Mouse (Mus musculus): ENCODE results near the gene Cpsf6. TPM values are rescaled to one million over a fixed set of nuclear protein-coding genes. Genes with fewer than 3 reads are reported as not detected.

Gene Cpsf6
- total and polyA plus RNA-seq, 2 experiments from 2014 or later = 88.9 to 155 TPM

DNA sequence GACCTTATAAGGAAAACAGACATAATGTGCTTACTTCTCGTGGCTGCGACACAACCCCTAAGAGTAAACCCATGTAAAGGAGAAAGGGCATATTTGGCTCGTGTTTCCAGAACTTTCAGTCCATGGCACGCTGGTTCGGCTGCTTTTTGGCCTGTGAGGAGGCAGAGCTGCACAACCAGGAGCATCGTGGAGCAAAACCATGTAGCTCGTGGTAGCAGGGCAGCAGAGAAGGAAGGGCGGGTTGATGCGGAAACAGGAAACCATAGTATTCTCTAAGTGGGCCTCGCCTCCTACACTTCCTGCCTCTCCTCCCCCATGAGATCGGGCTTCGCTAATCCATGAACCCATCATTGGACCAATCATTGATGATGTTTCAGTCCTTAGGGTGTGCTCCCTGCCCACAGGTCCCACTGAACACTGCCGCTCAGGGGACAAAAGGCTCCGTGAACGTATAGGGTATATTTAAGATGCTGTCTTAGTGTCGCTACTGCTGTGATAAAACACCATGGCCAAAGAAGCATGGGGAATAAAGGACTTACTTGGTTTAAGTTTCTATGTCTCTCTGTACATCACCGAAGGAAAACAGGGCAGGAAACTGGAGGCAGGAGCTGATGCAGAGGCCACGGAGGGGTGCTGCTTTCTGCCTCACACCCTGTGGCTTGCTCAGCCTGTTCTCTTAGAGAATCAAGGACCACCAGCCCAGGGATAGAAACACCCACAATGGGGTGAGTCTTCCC lies 18.4 kb upstream of the Cpsf6 start:
- peaks cover 1% of the 10 kb centered on the region; the same call in 1 of the 2 replicates for H3K27me3 ChIP-seq (ENCODE audit: insufficient read depth, low read length)
- no peak overlapping the region for H3K4me2 ChIP-seq (ENCODE audit: low read depth)
- no peak overlapping the region for H3K9ac ChIP-seq
- WGBS = 85% methylated on average over 18 of the region's 18 CpGs
- no peak for TF ChIP-seq CTCF (IDR thresholded peaks at IDR 0.05; ENCODE audit: low read depth)
- DNase-seq = no peak
- ATAC-seq = no peak
- no peak overlapping the region for H3K4me3 ChIP-seq (ENCODE audit: low read depth, low read length)
- H3K27ac ChIP-seq (ENCODE audit: low read depth, low read length) = no peak overlapping the region
- no peaks in the 10 kb centered on the region for H3K4me1 ChIP-seq (ENCODE audit: insufficient read depth)
- H3K36me3 ChIP-seq (ENCODE audit: insufficient read depth) = no peaks in the 10 kb centered on the region
- no peaks in the 10 kb centered on the region for H3K9me3 ChIP-seq (ENCODE audit: low read length)

DNA sequence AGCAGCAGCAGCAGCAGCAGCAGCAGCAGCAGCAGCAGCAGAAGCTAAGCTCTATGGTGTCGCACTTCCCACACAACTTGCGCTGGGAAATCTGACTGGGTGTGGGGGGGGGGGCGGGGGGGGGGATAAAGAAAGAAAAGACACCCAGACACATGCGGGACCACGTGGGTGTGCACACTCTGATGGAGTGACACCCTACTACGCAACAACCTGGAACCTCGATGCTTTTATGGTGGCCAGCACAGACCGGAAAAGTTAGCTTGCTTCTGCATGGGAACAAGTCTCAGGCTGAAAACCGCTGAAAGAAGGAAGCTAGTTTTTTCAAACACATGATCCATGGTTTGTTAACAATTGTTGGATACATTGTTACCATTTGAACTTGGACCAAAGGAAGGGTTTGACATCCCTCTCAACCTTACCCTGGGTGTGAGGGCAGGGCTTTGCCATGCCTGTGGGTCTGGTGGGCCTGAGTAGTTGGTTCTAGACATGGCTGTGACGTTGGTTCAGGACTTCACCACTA lies 17.4 kb upstream of the Cpsf6 start:
- Histone ChIP-seq H3K4me2 (ENCODE audit: low read depth) (no peak overlapping the region), H3K9ac (no peak overlapping the region), H3K4me1 (ENCODE audit: insufficient read depth) (no peaks in the 10 kb centered on the region), H3K36me3 (ENCODE audit: insufficient read depth) (no peaks in the 10 kb centered on the region), H3K27ac (ENCODE audit: low read depth, low read length) (no peak overlapping the region), H3K9me3 (ENCODE audit: low read length) (no peaks in the 10 kb centered on the region), H3K27me3 (ENCODE audit: insufficient read depth, low read length) (peaks cover 4% of the 10 kb centered on the region; the same call in 1 of the 2 replicates), H3K4me3 (ENCODE audit: low read depth, low read length) (no peak overlapping the region)
- DNase-seq (no peak), ATAC-seq (no peak)
- TF ChIP-seq CTCF (IDR thresholded peaks at IDR 0.05; ENCODE audit: low read depth) = no peak
- 82% methylated on average over 9 of the region's 10 CpGs for WGBS

DNA sequence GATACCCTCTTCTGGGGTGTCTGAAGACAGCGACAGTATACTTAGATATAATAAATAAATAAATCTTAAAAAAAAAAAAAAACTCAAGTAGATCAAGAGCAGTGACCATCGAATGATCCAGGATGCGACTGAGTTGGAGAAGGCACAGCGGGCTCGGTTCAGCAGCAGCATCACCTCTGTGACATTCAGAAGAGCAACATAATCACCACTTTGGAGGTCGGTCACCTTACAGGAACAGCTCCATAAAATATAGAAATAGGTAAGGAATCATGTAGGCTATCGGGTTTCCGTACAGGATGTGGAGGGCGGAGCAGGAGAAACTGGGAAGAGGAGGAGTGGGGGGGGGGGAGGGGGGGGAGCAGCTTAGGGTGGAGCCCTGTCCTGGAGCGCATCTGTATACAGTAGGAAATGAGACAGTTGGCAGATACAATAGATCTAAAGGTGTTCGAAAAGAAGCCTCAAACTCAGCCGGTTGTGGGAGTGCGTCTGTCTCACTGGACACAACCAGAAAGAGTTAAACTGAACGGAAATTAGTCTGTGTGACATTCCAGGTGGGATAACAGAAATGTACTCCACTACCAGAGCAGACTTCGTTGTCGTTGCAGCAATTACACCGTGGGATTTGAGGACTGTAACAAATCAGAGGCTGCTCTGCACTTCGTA lies 16.7 kb upstream of the Cpsf6 start:
- Histone ChIP-seq H3K4me3 (ENCODE audit: low read depth, low read length) (no peak overlapping the region), H3K4me1 (ENCODE audit: insufficient read depth) (no peaks in the 10 kb centered on the region), H3K9ac (no peak overlapping the region), H3K36me3 (ENCODE audit: insufficient read depth) (no peaks in the 10 kb centered on the region), H3K4me2 (ENCODE audit: low read depth) (no peak overlapping the region), H3K27ac (ENCODE audit: low read depth, low read length) (no peak overlapping the region), H3K27me3 (ENCODE audit: insufficient read depth, low read length) (peaks cover 4% of the 10 kb centered on the region; the same call in 1 of the 2 replicates), H3K9me3 (ENCODE audit: low read length) (no peaks in the 10 kb centered on the region)
- no peak for TF ChIP-seq CTCF (IDR thresholded peaks at IDR 0.05; ENCODE audit: low read depth)
- WGBS = 63% methylated on average over 17 of the region's 18 CpGs
- no peak for DNase-seq
- ATAC-seq = no peak

DNA sequence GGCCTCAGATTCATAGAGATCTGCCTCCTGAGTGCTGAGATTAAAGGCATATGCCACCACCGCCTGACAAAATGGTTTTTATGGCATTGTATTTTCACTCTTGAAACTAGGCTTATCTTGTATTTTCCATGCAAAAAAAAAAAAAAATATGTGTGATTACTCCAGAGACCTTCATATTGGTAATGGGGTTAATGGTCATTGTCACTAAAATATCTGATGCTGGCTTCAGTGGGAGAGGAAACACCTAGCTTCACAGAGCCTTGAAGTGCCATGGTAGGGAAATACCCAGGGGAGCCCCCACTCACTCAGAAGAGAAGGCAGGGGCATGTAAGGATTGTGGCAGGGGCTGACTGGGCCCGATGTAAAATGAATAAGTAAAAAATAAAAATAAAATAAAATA lies 16.0 kb upstream of the Cpsf6 start:
- Histone ChIP-seq H3K4me3 (ENCODE audit: low read depth, low read length) (no peak overlapping the region), H3K27ac (ENCODE audit: low read depth, low read length) (no peak overlapping the region), H3K9ac (no peak overlapping the region), H3K9me3 (ENCODE audit: low read length) (no peaks in the 10 kb centered on the region), H3K36me3 (ENCODE audit: insufficient read depth) (no peaks in the 10 kb centered on the region), H3K4me1 (ENCODE audit: insufficient read depth) (no peaks in the 10 kb centered on the region), H3K4me2 (ENCODE audit: low read depth) (no peak overlapping the region), H3K27me3 (ENCODE audit: insufficient read depth, low read length) (peaks cover 4% of the 10 kb centered on the region; the same call in 1 of the 2 replicates)
- no peak for TF ChIP-seq CTCF (IDR thresholded peaks at IDR 0.05; ENCODE audit: low read depth)
- DNase-seq (no peak), ATAC-seq (no peak)
- WGBS = 97% methylated on average over 2 of the region's 2 CpGs

DNA sequence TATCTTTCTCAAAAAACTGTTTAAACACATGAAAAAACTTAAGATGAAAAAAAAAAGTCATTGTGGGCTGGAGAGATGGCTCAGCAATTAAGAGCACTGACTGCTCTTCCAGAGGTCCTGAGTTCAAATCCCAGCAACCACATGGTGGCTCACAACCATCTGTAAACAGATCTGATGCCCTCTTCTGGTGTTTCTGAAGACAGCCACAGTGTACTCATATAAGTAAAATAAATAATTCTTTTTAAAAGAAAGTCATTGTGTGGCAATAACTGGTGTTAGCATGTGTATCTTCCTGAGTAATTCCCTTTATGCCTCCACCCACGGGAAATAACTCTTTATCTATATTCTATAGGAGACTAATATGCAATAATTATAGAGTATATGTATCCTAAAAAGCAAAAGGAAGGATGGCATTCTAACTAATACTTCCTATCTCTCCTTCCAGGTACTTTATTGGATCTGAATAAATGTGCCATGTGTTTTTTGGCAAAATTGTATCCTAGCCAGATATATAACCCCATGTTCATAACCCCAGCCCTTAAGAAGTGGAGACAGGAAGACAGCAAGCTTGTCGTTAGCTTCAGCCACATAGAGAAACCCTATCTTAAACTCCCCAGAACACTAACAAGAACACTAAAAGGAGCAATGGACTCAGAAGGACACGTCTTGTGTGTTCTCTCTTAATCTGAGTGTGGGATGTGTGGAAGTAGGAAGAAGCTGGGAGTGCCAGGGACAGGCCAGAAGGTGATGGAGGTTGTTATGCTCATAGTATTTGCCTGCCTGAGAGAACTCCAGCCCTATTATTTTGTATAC lies 15.1 kb upstream of the Cpsf6 start:
- no peak overlapping the region for H3K9ac ChIP-seq
- no peak overlapping the region for H3K4me3 ChIP-seq (ENCODE audit: low read depth, low read length)
- 81% methylated on average over 3 of the region's 3 CpGs for WGBS
- no peaks in the 10 kb centered on the region for H3K4me1 ChIP-seq (ENCODE audit: insufficient read depth)
- no peaks in the 10 kb centered on the region for H3K9me3 ChIP-seq (ENCODE audit: low read length)
- no peaks in the 10 kb centered on the region for H3K36me3 ChIP-seq (ENCODE audit: insufficient read depth)
- no peak overlapping the region for H3K4me2 ChIP-seq (ENCODE audit: low read depth)
- ATAC-seq (no peak), DNase-seq (no peak)
- no peak overlapping the region for H3K27ac ChIP-seq (ENCODE audit: low read depth, low read length)
- H3K27me3 ChIP-seq (ENCODE audit: insufficient read depth, low read length) = peaks cover 4% of the 10 kb centered on the region; the same call in 1 of the 2 replicates
- no peak for TF ChIP-seq CTCF (IDR thresholded peaks at IDR 0.05; ENCODE audit: low read depth)

DNA sequence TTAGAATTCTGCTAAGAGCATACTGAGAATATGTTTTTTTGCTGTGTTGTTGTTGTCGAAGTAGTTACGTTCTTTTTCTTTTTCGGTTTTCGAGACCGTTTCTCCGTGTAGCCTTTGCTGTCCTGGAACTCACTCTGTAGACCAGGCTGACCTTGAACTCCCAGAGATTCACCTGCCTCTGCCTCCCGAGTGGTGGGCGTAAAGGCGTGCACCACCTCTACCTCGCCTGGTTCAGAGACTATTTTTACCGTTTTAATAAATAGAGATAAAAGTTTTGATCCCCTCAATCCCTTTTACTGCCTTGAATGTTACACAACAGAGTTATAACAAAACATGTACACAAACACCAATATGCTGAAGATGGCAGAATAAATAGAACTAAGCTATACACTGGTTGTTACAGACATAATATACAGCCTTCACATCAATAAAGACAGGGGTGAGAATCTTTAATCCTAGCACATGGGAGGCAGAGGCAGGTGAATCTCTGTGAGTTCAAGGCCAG lies 14.1 kb upstream of the Cpsf6 start:
- DNase-seq = no peak
- no peak for ATAC-seq
- peaks cover 4% of the 10 kb centered on the region; the same call in 1 of the 2 replicates for H3K27me3 ChIP-seq (ENCODE audit: insufficient read depth, low read length)
- no peaks in the 10 kb centered on the region for H3K36me3 ChIP-seq (ENCODE audit: insufficient read depth)
- H3K9ac ChIP-seq = 0 out of 2 replicates have a peak overlapping the region, but pooled peaks have one; percentile 31
- no peaks in the 10 kb centered on the region for H3K4me1 ChIP-seq (ENCODE audit: insufficient read depth)
- no peak for TF ChIP-seq CTCF (IDR thresholded peaks at IDR 0.05; ENCODE audit: low read depth)
- no peaks in the 10 kb centered on the region for H3K9me3 ChIP-seq (ENCODE audit: low read length)
- H3K4me2 ChIP-seq (ENCODE audit: low read depth) = peak overlapping the region; percentile 44
- WGBS = 68% methylated on average over 11 of the region's 11 CpGs
- no peak overlapping the region for H3K27ac ChIP-seq (ENCODE audit: low read depth, low read length)
- peak overlapping the region; percentile 28 for H3K4me3 ChIP-seq (ENCODE audit: low read depth, low read length)

All from forebrain, postnatal 0 days (tissue).